Mouse (Mus musculus) neural tube, embryonic 15.5 days (tissue): ENCODE data around the gene Nup188. TPM values are rescaled to one million over a fixed set of nuclear protein-coding genes. Genes with fewer than 3 reads are reported as not detected.

ENCODE experiments used
- ATAC-seq: fragments of 200-750 bp; cut with Nextera tagmentation; 2 replicates; pipeline ENCODE4 v1.8.0; 2017; ENCODE audit warnings: mild to moderate bottlenecking, moderate TSS enrichment, moderate library complexity; ENCODE audit not compliant: low FRiP score
- H3K27ac ChIP-seq: fragments of 300-500 bp; sonication (generic); replicated peaks from 2 replicates; pipeline ENCODE4 v1.5.1; 2015; ENCODE audit warnings: mild to moderate bottlenecking, inconsistent platforms
- H3K27me3 ChIP-seq: fragments of 300-500 bp; sonication (generic); replicated peaks from 2 replicates; pipeline ENCODE4 v1.6.1; 2015; ENCODE audit warnings: inconsistent platforms
- H3K36me3 ChIP-seq: fragments of 300-500 bp; sonication (generic); 2 replicates; pipeline ENCODE4 v1.6.1; 2015; ENCODE audit warnings: inconsistent platforms
- H3K4me1 ChIP-seq: fragments of 300-500 bp; sonication (generic); 2 replicates; pipeline ENCODE4 v1.6.1; 2015; ENCODE audit warnings: inconsistent platforms
- H3K4me2 ChIP-seq: fragments of 300-500 bp; sonication (generic); 2 replicates; pipeline ENCODE4 v1.6.1; 2015; ENCODE audit warnings: inconsistent platforms, mild to moderate bottlenecking, moderate library complexity
- H3K4me3 ChIP-seq: fragments of 300-500 bp; sonication (generic); replicated peaks from 2 replicates; pipeline ENCODE4 v1.5.1; 2015; ENCODE audit warnings: mild to moderate bottlenecking, inconsistent platforms
- H3K9ac ChIP-seq: fragments of 300-500 bp; sonication (generic); replicated peaks from 2 replicates; pipeline ENCODE4 v1.6.1; 2015; ENCODE audit warnings: mild to moderate bottlenecking, inconsistent platforms
- H3K9me3 ChIP-seq: fragments of 300-500 bp; sonication (generic); replicated peaks from 2 replicates; pipeline ENCODE4 v1.6.1; 2016; ENCODE audit warnings: inconsistent platforms
- WGBS: fragments of 180-500 bp; shearing (Covaris S2); methylation state at CpG from one replicate; pipeline ENCODE4 v1.1.7; 2015; ENCODE audit warnings: mixed read lengths; 5-methylcytosine and 5-hydroxymethylcytosine counted together
- polyA plus RNA-seq: library from polyadenylated mRNA; unstranded; fragments of >200 nt; fragmentation: Nextera tagmentation; extraction: Ambion mirVana; gene quantifications from 2 replicates; pipeline ENCODE4 v1.2.1, GENCODE M21; 2015

The Nup188 gene
- polyA plus RNA-seq, 1 experiment from 2014 or later, result 15.4 TPM

DNA sequence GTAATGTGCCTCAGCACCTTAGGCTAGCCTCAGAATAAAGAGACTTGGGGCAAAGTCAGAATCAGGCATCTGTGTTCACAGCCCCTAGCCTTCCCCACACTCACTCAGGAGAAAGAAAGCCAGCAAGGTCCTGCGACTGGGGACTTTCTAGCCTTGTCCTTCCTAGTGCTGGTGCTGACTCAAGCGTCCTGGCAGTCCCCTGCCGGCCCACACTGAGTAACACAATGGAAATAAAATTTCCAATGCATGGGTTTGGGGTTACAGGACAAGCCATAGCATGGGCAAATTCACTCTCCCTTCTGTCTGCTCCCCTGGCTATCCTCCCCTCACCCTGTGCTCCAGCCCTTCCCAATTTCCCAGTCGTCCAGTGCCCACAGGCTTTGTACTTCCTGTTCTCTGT is 17.8 kb upstream of the Nup188 start:
- H3K4me1 ChIP-seq, result peaks cover 40% of the 10 kb centered on the region
- no peak for ATAC-seq

DNA sequence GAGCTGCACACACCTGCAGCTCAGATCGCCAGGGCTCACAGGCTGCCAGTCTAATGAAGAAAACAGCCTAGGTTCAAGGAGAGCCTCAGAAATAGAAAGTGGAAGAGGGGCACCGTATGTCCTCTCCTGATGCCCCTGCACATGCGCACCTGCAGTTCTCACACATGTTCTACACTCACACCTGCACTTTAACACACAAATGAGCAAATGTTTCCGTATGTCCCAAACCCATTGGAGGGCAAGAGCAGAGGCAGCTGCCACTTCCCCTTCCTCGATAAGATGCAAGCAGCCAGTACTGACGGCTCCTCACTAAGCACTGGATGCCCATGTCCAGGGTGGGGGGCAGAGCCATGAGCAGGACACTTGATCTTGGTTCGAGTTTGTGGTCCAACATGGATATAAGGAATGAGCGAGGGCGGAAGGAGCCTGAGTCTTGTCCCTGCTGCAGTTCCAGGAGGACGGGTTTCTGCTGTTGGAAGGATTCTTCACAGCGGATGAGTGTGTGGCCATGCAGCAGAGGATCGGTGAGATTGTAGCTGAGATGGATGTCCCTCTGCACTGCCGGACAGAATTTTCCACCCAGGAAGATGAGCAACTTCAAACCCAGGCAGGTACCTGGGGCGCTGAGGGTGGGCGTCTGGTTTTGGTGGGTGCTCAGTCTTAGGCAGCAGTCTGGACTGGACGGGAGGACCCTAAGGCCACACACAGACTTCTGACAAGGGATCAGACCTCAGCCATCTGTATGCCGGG is 16.8 kb upstream of the Nup188 start:
- Histone ChIP-seq H3K36me3 (peaks cover 15% of the 10 kb centered on the region), H3K4me3 (no peak overlapping the region), H3K4me2 (no peak overlapping the region), H3K27me3 (no peaks in the 10 kb centered on the region), H3K4me1 (peaks cover 31% of the 10 kb centered on the region), H3K9ac (no peak overlapping the region), H3K9me3 (no peaks in the 10 kb centered on the region), H3K27ac (peak overlapping the region; percentile 33)
- 91% methylated on average over 17 of the region's 17 CpGs for WGBS
- ATAC-seq, result no peak

More for the DNA sequence above, 17.8 kb upstream of the Nup188 start:
- Histone ChIP-seq H3K36me3 (peaks cover 25% of the 10 kb centered on the region), H3K9me3 (no peaks in the 10 kb centered on the region), H3K4me2 (no peak overlapping the region), H3K27ac (no peak overlapping the region), H3K4me3 (no peak overlapping the region), H3K9ac (no peak overlapping the region), H3K27me3 (no peaks in the 10 kb centered on the region)
- 52% methylated on average over 4 of the region's 4 CpGs for WGBS

DNA sequence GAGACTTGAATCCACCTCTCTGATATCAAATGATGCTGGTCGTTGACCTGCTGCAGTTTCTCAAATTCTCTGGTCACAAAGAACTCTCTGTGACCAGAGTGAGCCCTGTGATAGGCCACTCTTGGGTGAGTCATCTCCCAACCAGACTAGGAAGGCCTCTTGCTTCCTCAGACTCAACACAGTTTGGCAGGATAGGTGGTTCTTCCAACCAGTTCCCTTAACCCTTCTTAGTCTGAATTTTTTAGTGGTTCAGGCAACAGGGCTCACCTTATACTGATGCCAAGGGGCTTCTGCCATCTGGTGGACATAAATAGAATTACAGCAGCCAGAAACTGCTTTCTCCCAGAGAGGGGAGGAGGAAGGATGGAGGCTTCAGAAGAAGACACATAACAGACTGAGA is 16.1 kb upstream of the Nup188 start:
- Histone ChIP-seq H3K4me3 (no peak overlapping the region), H3K4me2 (no peak overlapping the region), H3K4me1 (peaks cover 25% of the 10 kb centered on the region), H3K9ac (no peak overlapping the region), H3K36me3 (peaks cover 8% of the 10 kb centered on the region; the same call in 1 of the 2 replicates), H3K27me3 (no peaks in the 10 kb centered on the region), H3K9me3 (no peaks in the 10 kb centered on the region), H3K27ac (peak overlapping the region; percentile 33; the same call in 1 of the 2 replicates)
- ATAC-seq, result peak; percentile 73
- WGBS, result 53% methylated on average over 1 of the region's 1 CpGs

DNA sequence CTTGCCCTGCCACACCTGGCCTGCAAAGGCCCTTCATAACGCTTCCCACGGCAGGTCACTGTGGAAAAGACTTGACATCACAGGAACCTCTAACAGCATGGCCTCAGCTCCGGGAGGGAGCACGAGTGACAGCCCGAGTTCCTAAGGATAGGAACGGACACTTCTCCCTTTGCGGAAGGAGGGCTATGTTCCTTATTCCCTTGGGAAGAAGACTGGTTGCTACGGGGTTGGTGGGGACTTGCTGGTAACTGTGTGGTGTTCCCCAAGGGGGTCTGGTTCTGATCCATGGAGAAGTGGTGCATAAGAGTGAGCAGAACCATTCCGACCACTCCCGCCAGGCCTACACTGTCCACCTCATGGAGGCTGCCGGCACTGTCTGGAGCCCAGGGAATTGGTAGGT is 5.5 kb upstream of the Nup188 start, which contains the start of gene Gm28038:
Gm28038 (plus strand) TSS at position 301 of the 400 bp plus-strand sequence.
- ATAC-seq, result no peak
- H3K4me2 ChIP-seq, result no peak within 1 kb of the TSS

DNA sequence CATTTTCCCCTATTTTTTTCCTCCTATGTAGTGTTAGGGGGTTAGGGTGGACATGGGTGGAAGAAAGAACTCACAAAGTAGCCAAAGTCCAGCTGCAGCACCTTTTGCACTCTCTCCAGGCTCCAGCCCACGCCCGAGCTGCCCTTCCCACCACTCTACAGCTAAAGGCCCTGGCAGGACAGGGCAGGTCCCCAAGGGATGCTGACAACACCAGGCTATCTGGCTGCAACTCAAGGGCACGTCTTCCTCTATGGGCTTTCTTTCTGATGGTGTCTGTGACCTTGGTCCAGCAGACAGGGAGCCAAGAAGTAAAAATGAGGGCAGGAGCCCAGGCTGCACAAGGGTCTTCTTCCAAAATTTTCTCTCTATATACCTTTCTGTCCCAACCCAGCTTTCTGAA is 4.5 kb upstream of the Nup188 start:
- no peak for ATAC-seq
- 83% methylated on average over 3 of the region's 3 CpGs for WGBS
- H3K36me3 ChIP-seq, result peaks cover 18% of the 10 kb centered on the region
- H3K9ac ChIP-seq, result no peak overlapping the region
- no peaks in the 10 kb centered on the region for H3K27me3 ChIP-seq
- no peaks in the 10 kb centered on the region for H3K9me3 ChIP-seq
- H3K27ac ChIP-seq, result no peak overlapping the region
- H3K4me1 ChIP-seq, result peaks cover 10% of the 10 kb centered on the region
- H3K4me2 ChIP-seq, result no peak overlapping the region
- no peak overlapping the region for H3K4me3 ChIP-seq

More for the DNA sequence above, 5.5 kb upstream of the Nup188 start, which contains the start of gene Gm28038:
- Histone ChIP-seq H3K36me3 (peaks cover 18% of the 10 kb centered on the region), H3K9ac (no peak within 1 kb of the TSS), H3K4me1 (peaks cover 10% of the 10 kb centered on the region), H3K27me3 (no peaks in the 10 kb centered on the region), H3K9me3 (no peaks in the 10 kb centered on the region), H3K27ac (no peak within 1 kb of the TSS), H3K4me3 (no peak within 1 kb of the TSS)
- WGBS, result 93% methylated on average over 11 of the region's 11 CpGs

DNA sequence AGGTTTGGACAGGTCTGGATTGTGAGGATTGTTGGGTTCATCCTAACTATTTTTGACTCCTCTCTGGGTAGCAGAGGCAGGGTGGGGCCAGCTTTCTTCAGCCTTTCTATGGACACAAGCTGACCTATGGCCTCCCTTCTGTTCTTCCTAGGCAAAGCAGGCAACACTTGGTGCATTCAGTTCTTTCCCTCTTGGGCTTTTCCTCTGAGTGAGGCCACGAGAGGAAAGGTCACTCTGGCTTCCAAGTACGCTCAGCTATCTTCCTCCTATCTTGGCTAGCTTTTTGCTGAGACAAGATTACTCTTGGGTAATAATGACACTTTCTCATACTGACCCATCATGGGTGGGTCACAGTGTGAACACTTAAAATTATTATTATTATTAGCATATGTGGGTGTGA is 3.0 kb upstream of the Nup188 start:
- Histone ChIP-seq H3K9ac (no peak overlapping the region), H3K27ac (no peak overlapping the region), H3K36me3 (peaks cover 18% of the 10 kb centered on the region), H3K4me2 (no peak overlapping the region), H3K4me1 (peaks cover 23% of the 10 kb centered on the region), H3K4me3 (no peak overlapping the region), H3K9me3 (no peaks in the 10 kb centered on the region), H3K27me3 (no peaks in the 10 kb centered on the region)
- ATAC-seq, result no peak
- 95% methylated on average over 2 of the region's 2 CpGs for WGBS

DNA sequence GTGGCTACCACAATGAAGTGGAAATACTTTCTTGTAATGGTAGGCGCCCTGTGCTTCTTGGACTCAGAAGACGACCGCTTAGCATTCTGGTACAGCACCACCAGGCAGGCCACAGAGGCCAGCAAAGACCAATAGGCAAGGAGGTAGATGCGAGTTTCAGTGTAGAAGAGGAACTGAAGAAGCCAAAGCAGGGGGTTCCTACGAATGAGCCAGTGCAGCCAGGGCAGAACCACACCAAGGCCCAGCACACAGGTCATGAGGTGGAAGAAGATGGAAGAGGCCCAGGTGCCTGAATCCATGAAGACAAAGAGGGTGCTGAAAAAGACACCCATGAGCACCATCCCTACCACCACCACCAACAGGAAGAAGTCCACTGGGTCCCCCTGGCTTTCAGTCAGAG is 1.2 kb upstream of the Nup188 start:
- Histone ChIP-seq H3K4me2 (peak overlapping the region; percentile 96), H3K36me3 (peaks cover 12% of the 10 kb centered on the region), H3K9ac (peak overlapping the region; percentile 79; the same call in 1 of the 2 replicates), H3K4me1 (peaks cover 25% of the 10 kb centered on the region), H3K27me3 (no peaks in the 10 kb centered on the region), H3K27ac (no peak overlapping the region), H3K9me3 (no peaks in the 10 kb centered on the region), H3K4me3 (peak overlapping the region; percentile 88)
- WGBS, result 91% methylated on average over 5 of the region's 5 CpGs
- no peak for ATAC-seq

DNA sequence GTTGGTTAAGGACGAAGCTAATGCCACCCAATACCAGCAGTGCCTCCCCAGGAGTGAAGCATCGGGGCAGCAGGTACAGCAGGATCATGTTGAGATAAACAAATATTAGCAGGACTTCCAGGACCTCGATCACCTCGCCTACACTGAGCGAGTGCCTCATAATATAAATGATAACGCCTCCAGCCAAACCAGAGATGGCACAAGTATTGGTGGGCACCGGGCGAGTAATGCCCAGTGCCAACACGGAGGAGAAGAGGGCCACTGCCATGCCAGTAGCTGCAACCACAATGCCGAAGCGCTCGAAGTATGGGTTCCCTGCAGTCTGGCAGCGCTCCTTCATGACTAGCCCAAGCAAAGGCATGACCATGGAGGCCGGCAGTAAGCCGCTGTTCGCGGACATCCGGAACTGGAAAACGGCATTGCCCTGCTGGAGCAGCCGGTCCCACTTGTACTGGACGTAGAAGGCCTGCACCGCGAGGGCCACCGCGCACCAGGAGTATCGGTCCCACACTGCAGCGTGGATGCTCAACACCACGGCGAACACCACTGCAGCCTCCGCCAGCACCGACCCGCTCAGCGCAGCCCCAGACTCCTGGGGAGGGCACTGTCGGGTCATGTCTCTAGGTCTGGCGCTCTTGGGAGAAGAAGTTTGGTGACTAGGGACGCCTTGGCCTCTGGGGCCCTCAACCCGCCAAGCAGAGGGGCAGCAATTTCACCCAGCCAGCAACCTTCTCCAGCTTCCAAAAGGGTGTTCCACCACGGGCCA is 598 bp upstream of the Nup188 start:
- WGBS, result 16% methylated on average over 38 of the region's 38 CpGs
- peaks cover 11% of the 10 kb centered on the region for H3K36me3 ChIP-seq
- H3K27me3 ChIP-seq, result no peaks in the 10 kb centered on the region
- peak overlapping the region; percentile 57 for H3K27ac ChIP-seq
- H3K4me1 ChIP-seq, result peaks cover 25% of the 10 kb centered on the region
- ATAC-seq, result peak; percentile 72
- H3K4me2 ChIP-seq, result peak overlapping the region; percentile 96
- H3K9me3 ChIP-seq, result no peaks in the 10 kb centered on the region
- peak overlapping the region; percentile 88 for H3K4me3 ChIP-seq
- peak overlapping the region; percentile 79 for H3K9ac ChIP-seq

DNA sequence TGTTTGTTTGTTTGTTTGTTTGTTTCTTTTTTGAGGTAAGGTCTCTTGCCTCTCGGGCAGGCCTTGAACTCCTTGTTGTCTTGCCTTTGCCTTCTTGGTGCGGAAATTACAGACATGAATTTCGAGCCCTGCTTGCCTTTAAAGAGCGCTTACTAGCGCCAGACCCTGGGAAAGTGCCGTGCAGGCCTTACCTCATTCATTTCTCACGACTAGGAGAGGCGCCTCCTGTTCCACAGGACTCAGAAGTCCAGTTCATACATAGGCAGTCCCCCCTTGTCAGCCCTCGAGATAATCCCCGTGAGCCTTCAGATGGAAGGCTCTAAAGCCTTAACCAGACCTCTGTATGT is 803 bp downstream of the Nup188 start:
- no peaks in the 10 kb centered on the region for H3K27me3 ChIP-seq
- peak overlapping the region; percentile 88 for H3K4me3 ChIP-seq
- H3K36me3 ChIP-seq, result peaks cover 11% of the 10 kb centered on the region
- H3K9me3 ChIP-seq, result no peaks in the 10 kb centered on the region
- WGBS, result under 1% methylated on average over 10 of the region's 10 CpGs
- ATAC-seq, result no peak
- peak overlapping the region; percentile 96 for H3K4me2 ChIP-seq
- peak overlapping the region; percentile 83 for H3K9ac ChIP-seq
- peak overlapping the region; percentile 74; the same call in 1 of the 2 replicates for H3K27ac ChIP-seq
- peaks cover 25% of the 10 kb centered on the region for H3K4me1 ChIP-seq

DNA sequence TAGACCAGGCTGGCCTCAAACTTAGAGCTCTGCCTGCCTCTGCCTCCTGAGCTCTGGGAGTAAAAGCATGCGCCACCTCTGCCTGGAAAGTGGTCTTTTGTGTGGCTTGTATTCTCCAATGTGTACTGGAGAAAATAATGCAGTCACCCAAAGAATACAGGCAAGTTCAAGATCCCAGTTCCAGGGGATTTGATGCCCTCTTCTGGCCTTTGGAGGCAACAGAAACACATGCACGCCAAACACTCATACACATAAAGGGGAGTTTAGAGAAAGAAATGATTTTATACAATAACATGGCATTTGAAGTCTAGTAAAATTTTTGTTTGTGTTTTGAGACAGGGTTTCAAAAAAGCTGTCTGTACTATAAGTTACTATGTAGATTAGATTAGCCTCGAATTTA is 13.3 kb downstream of the Nup188 start:
- Histone ChIP-seq H3K9ac (no peak overlapping the region), H3K27ac (no peak overlapping the region), H3K4me3 (no peak overlapping the region), H3K36me3 (peaks cover 66% of the 10 kb centered on the region), H3K4me1 (no peaks in the 10 kb centered on the region), H3K27me3 (no peaks in the 10 kb centered on the region), H3K9me3 (no peaks in the 10 kb centered on the region), H3K4me2 (no peak overlapping the region)
- ATAC-seq, result no peak
- WGBS, result 83% methylated on average over 3 of the region's 3 CpGs

DNA sequence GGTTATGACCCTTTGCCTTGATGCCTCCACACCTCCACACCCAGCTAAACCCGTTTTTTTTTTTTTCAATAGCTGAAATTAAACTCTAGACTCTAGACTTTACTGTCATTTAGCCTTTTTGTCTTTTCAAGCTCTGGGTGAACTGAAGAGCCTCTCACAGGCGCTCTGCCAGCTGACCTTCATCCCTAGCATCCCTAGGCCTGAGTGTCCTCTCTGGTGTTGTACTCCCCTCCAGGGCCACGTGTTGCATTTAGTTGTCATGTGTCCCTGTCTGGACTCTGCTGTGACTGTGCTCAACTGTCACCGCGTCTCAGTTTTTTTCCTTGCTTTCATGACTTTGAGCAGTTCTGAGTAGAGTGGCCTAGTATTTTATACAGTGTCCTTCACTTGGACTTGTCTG is 13.8 kb downstream of the Nup188 start:
- no peak overlapping the region for H3K9ac ChIP-seq
- 93% methylated on average over 5 of the region's 5 CpGs for WGBS
- H3K9me3 ChIP-seq, result no peaks in the 10 kb centered on the region
- no peaks in the 10 kb centered on the region for H3K4me1 ChIP-seq
- no peak overlapping the region for H3K4me3 ChIP-seq
- no peaks in the 10 kb centered on the region for H3K27me3 ChIP-seq
- no peak overlapping the region for H3K27ac ChIP-seq
- H3K36me3 ChIP-seq, result peaks cover 70% of the 10 kb centered on the region
- ATAC-seq, result no peak
- no peak overlapping the region for H3K4me2 ChIP-seq

DNA sequence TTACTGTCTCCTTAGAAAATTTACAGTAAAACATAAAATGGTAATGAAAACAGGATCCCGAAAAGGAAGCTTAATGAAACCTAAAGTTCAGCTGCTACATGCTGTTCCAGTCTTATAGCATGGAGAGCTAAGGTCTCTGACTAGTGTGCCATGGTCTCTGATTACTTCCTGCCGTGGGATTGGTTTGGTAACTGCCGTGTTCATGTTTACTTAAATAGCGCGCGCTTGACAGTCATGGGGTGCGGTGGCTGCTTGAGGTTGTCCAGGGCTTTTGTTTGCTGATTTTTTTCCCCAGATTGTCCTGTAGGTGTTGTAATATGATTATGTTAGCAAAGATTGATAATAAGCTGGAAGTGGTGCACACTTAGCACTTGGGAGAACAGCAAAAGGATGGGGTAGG is 19.9 kb downstream of the Nup188 start:
- 95% methylated on average over 7 of the region's 7 CpGs for WGBS
- no peak for ATAC-seq
- H3K4me1 ChIP-seq, result no peaks in the 10 kb centered on the region
- no peaks in the 10 kb centered on the region for H3K9me3 ChIP-seq
- H3K4me2 ChIP-seq, result no peak overlapping the region
- H3K4me3 ChIP-seq, result no peak overlapping the region
- H3K27me3 ChIP-seq, result no peaks in the 10 kb centered on the region
- H3K36me3 ChIP-seq, result peaks cover 98% of the 10 kb centered on the region
- H3K27ac ChIP-seq, result no peak overlapping the region
- no peak overlapping the region for H3K9ac ChIP-seq
